Mouse (Mus musculus) G1E (cell line): ENCODE data around the gene Gm498.

Source experiments
- CTCF ChIP-seq: IDR thresholded peaks from 2 replicates; pipeline ENCODE4 v1.5.1; 2012; ENCODE audit warnings: low read depth, low read length, inconsistent platforms, mixed read lengths
- GATA1 ChIP-seq: IDR thresholded peaks from 2 replicates; pipeline ENCODE4 v1.6.1; 2012; ENCODE audit warnings: borderline replicate concordance, low read length, inconsistent platforms, mixed read lengths

- TF ChIP-seq GATA1 (no peak), CTCF (no peak)
Measured at GRCm38 (mm10) chr7:143900667-143901066, 34.0 kb downstream of the Gm498 start.
